Mouse (Mus musculus): ENCODE measurements around the gene Gm49630. TPM values are rescaled to one million over a fixed set of nuclear protein-coding genes. Genes with fewer than 3 reads are reported as not detected.
"Not testable (repeated sequence)": the region's sequence is repeated elsewhere in the genome, so short reads cannot be mapped to it uniquely, and the experiment has no call there.

Gene Gm49630
- polyA plus RNA-seq, 1 experiment from 2014 or later, result not detected

DNA sequence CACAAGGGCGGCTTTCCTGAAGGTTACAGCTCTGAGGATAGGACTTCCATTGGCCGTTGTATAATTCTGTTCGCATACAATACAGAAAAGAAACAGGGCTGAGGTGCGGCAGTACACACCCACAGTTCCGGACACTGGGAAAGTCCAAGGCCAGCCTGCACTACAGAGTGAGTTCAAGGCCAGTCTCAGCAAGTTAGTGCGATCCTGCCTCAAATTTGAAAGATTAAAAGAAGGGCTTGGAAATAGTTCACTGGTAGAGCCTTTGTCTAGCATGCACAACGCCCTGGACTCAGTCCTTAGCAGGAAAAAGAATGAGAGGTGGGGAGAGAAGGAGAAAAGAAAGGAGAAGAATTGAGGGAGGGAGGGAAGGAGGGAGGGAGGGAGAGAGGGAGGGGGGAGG lies 23.3 kb upstream of the Gm49630 start:
- H3K9ac ChIP-seq (ENCODE audit: low read length); H3K4me1 ChIP-seq (ENCODE audit: control insufficient read depth, insufficient read depth, low read length); H3K4me3 ChIP-seq (ENCODE audit: low read depth, low read length); H3K27ac ChIP-seq (ENCODE audit: low read depth, low read length); H3K4me2 ChIP-seq; H3K9me3 ChIP-seq (ENCODE audit: control insufficient read depth, low read length); ATAC-seq (ENCODE audit: low FRiP score); DNase-seq (ENCODE audit: low spot score, missing footprints); H3K27me3 ChIP-seq (ENCODE audit: control insufficient read depth, insufficient read depth, low read length); H3K36me3 ChIP-seq (ENCODE audit: control insufficient read depth, insufficient read depth, low read length): not testable (repeated sequence)
- WGBS, result 91% methylated on average over 7 of the region's 7 CpGs

DNA sequence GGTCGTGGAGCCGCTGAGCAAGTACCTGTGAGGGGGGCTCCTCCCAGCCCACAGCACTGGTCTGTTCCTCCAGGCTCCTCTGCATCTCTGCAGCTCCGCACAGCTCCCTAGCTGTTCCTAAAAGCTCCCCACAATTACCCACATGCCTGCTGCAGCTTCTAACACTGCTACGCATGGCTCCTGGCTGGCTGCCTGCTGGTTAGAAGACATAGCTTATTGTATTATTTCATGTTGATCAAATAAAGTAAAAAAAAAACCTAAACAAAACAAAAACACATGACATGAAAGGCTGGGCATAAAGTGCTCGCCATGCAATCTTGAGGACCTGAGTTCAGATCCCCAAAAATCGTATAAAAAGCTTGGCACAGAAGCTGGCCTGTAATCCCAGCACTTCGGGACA lies 18.1 kb upstream of the Gm49630 start:
- not testable (repeated sequence) for DNase-seq (ENCODE audit: low spot score, missing footprints); H3K9me3 ChIP-seq (ENCODE audit: control insufficient read depth, low read length); H3K4me2 ChIP-seq; H3K4me1 ChIP-seq (ENCODE audit: control insufficient read depth, insufficient read depth, low read length); H3K27ac ChIP-seq (ENCODE audit: low read depth, low read length); H3K4me3 ChIP-seq (ENCODE audit: low read depth, low read length); ATAC-seq (ENCODE audit: low FRiP score); H3K36me3 ChIP-seq (ENCODE audit: control insufficient read depth, insufficient read depth, low read length); H3K9ac ChIP-seq (ENCODE audit: low read length); H3K27me3 ChIP-seq (ENCODE audit: control insufficient read depth, insufficient read depth, low read length)
- WGBS, result 80% methylated on average over 7 of the region's 7 CpGs

DNA sequence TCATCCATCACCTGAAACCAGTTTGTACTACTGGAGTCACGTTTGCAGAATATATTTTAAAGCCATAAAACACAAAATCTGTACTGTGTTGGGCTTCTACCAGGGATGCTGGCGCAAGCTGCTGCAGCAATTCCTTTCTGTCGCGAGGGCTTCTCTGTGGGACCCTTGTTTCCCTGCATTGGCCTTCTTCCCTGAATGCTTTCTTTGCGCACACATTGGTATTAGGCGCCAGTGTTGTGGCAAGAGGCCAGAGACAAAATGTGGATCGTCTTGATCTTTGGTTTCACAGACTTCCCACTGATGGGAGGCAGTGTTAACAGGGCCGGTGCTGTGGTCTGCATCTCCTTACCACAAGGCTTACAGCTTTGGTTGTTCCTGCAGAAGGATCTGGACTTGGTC lies 17.2 kb upstream of the Gm49630 start:
- not testable (repeated sequence) for H3K4me2 ChIP-seq; H3K4me3 ChIP-seq (ENCODE audit: low read depth, low read length); H3K9me3 ChIP-seq (ENCODE audit: control insufficient read depth, low read length); DNase-seq (ENCODE audit: low spot score, missing footprints); H3K36me3 ChIP-seq (ENCODE audit: control insufficient read depth, insufficient read depth, low read length); ATAC-seq (ENCODE audit: low FRiP score); H3K9ac ChIP-seq (ENCODE audit: low read length); H3K27ac ChIP-seq (ENCODE audit: low read depth, low read length); H3K27me3 ChIP-seq (ENCODE audit: control insufficient read depth, insufficient read depth, low read length); H3K4me1 ChIP-seq (ENCODE audit: control insufficient read depth, insufficient read depth, low read length)
- 92% methylated on average over 6 of the region's 8 CpGs for WGBS

DNA sequence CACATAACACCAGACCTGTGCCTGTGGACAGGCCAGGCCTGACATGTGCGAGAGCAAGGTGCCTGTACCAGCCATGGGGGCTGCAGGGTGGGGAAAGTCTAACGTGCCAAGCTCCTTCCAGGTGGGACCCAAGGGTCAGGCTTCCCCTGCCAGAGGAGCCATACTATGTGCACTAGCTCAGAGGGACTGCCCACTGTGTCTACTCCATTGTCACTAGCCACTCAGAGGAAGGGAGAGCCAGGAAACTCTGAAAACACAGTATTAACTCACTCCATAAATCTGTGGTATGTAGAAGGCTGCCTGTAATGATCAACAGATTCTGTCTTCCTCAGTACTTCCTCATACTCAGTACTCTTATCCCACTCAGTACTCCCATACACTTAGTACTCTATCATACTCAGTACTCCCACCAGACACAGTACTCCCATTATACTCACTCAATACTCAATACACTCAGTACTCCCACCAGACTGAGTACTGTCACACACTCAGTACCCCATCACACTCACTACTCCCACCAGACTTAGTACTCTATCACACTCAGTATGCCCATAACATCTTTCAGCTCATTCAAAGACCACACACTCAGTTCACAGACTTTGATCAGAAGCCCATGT lies 16.7 kb upstream of the Gm49630 start:
- not testable (repeated sequence) for H3K4me1 ChIP-seq (ENCODE audit: control insufficient read depth, insufficient read depth, low read length); H3K9ac ChIP-seq (ENCODE audit: low read length); H3K27me3 ChIP-seq (ENCODE audit: control insufficient read depth, insufficient read depth, low read length); H3K36me3 ChIP-seq (ENCODE audit: control insufficient read depth, insufficient read depth, low read length); H3K4me3 ChIP-seq (ENCODE audit: low read depth, low read length); H3K27ac ChIP-seq (ENCODE audit: low read depth, low read length); H3K9me3 ChIP-seq (ENCODE audit: control insufficient read depth, low read length); DNase-seq (ENCODE audit: low spot score, missing footprints); H3K4me2 ChIP-seq
- no CpG with 5 or more reads among the region's 2 CpGs for WGBS
- peak; percentile 40; the same call in 1 of the 2 replicates for ATAC-seq (ENCODE audit: low FRiP score)

DNA sequence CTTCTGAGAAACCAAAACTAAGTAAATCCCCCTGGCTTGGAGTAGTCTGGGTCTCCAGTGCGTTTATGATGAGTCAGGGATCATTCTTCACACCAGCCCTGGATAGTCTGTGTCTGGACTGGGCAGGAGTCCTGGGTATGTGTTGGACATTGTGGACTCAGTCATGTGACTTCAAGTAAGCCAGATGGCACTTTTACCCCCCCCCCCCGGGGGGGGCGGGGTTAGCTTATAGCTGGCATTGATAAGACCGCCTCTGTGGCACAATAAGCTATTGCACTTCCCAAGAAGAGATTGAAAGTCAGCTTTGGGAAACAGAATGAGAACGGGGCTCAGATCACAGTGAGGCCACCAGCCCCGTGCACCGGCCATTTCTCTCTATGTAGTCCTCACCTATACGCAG lies 14.2 kb upstream of the Gm49630 start:
- H3K27me3 ChIP-seq (ENCODE audit: control insufficient read depth, insufficient read depth, low read length); H3K9ac ChIP-seq (ENCODE audit: low read length); H3K27ac ChIP-seq (ENCODE audit: low read depth, low read length); H3K4me1 ChIP-seq (ENCODE audit: control insufficient read depth, insufficient read depth, low read length); H3K36me3 ChIP-seq (ENCODE audit: control insufficient read depth, insufficient read depth, low read length); H3K9me3 ChIP-seq (ENCODE audit: control insufficient read depth, low read length); H3K4me3 ChIP-seq (ENCODE audit: low read depth, low read length); H3K4me2 ChIP-seq: not testable (repeated sequence)
- WGBS, result 72% methylated on average over 8 of the region's 8 CpGs
- ATAC-seq (ENCODE audit: low FRiP score), result 0 out of 2 replicates have a peak, but pooled peaks have one; percentile 40
- peak; percentile 79 for DNase-seq (ENCODE audit: low spot score, missing footprints)

DNA sequence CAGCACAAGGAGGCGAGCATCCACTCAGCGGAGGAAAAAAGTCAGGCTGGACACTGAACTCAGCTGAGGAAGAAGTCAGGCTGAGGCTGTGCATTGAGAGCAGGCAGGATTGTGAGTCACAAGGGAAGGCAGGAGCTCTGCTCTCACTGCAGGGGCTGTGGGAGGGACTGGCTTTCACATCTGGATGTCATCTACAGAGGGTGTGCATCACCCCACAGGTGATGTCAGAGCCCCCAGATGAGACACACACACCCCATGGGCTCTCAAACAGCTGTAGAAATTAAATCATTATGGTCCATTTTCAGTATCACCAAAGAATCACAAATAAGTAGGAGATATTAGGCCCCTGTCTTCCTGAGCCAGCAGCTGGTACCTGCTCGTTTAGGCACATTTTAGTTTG lies 13.6 kb upstream of the Gm49630 start, which contains the start of gene Unc93a2:
Gene Unc93a2, minus strand, starts transcription at position 101 of the 400 bp plus-strand sequence.
- H3K4me1 ChIP-seq (ENCODE audit: control insufficient read depth, insufficient read depth, low read length); H3K4me3 ChIP-seq (ENCODE audit: low read depth, low read length); ATAC-seq (ENCODE audit: low FRiP score); H3K36me3 ChIP-seq (ENCODE audit: control insufficient read depth, insufficient read depth, low read length); H3K27me3 ChIP-seq (ENCODE audit: control insufficient read depth, insufficient read depth, low read length); H3K27ac ChIP-seq (ENCODE audit: low read depth, low read length); H3K9ac ChIP-seq (ENCODE audit: low read length); H3K9me3 ChIP-seq (ENCODE audit: control insufficient read depth, low read length); DNase-seq (ENCODE audit: low spot score, missing footprints); H3K4me2 ChIP-seq: not testable (repeated sequence)
- 83% methylated on average over 3 of the region's 3 CpGs for WGBS

DNA sequence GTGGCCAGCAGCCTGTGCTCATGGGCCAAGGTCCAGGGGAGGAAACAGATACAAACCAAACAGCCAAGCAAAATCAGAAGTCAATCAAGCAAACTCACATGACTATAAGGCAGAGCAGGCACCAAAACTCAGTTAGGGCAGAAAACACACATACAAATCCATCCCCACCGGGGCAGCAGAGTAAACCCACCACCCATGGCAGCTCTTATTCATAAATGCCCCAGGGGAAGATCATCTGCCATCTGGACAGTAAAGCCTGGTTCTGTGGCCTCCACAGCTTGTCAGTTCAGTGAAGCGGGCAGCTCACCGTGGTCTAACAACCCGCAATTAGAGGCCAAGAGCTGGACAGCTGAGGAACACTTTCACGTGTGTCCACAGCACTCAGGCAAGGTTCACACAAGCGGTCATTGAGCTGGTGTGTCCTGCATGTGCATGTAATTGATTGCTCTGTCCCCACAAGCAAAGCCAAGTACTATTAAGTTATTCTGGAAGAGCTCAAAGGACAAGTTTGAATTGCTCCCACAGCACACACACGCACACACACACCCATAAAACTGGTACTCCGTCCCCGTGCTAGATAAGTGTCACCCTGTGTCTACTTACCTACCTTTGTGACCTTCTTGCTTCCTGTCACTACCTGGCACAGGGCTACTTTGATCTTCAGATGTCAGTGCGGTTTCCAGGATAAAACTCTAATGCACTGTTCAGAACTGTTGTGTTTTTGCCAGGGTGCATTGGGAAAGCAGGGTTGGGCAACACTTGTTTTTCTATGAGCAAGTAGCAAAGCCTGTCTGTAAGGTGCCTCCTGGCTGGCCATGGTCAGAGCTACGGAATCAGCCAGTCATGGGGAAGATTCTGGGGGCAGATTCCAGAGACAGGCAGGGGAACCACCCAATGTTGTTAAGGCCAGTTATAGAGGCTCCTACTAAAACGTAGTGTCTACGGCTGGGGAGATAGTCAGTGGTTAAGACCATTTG lies 11.7 kb upstream of the Gm49630 start:
- not testable (repeated sequence) for H3K4me1 ChIP-seq (ENCODE audit: control insufficient read depth, insufficient read depth, low read length); H3K9ac ChIP-seq (ENCODE audit: low read length); H3K4me2 ChIP-seq; H3K27me3 ChIP-seq (ENCODE audit: control insufficient read depth, insufficient read depth, low read length); H3K27ac ChIP-seq (ENCODE audit: low read depth, low read length); H3K4me3 ChIP-seq (ENCODE audit: low read depth, low read length); DNase-seq (ENCODE audit: low spot score, missing footprints); ATAC-seq (ENCODE audit: low FRiP score); H3K9me3 ChIP-seq (ENCODE audit: control insufficient read depth, low read length); H3K36me3 ChIP-seq (ENCODE audit: control insufficient read depth, insufficient read depth, low read length)
- WGBS, result 89% methylated on average over 10 of the region's 13 CpGs

DNA sequence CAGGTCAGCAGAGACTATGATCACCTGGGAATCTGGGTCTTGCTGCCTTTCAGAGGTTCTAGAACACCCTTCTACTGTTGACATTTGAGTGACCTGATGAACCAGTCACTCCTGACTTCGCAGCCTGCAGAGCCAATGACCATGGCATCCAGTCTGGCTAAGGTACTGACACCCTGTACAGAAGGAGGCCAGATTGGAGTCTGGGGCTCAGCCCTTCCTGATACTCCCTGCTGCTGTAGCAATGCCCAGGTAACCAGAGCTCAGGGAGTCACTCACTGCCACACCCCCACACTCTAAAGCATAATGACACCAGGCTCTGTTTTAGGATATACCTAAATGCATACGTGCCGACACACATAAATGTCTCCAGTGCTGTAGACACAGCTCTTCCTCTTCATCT lies 10.9 kb upstream of the Gm49630 start:
- 80% methylated on average over 1 of the region's 3 CpGs for WGBS
- H3K36me3 ChIP-seq (ENCODE audit: control insufficient read depth, insufficient read depth, low read length); H3K27me3 ChIP-seq (ENCODE audit: control insufficient read depth, insufficient read depth, low read length); ATAC-seq (ENCODE audit: low FRiP score); H3K4me2 ChIP-seq; H3K27ac ChIP-seq (ENCODE audit: low read depth, low read length); DNase-seq (ENCODE audit: low spot score, missing footprints); H3K4me3 ChIP-seq (ENCODE audit: low read depth, low read length); H3K9ac ChIP-seq (ENCODE audit: low read length); H3K9me3 ChIP-seq (ENCODE audit: control insufficient read depth, low read length); H3K4me1 ChIP-seq (ENCODE audit: control insufficient read depth, insufficient read depth, low read length): not testable (repeated sequence)

DNA sequence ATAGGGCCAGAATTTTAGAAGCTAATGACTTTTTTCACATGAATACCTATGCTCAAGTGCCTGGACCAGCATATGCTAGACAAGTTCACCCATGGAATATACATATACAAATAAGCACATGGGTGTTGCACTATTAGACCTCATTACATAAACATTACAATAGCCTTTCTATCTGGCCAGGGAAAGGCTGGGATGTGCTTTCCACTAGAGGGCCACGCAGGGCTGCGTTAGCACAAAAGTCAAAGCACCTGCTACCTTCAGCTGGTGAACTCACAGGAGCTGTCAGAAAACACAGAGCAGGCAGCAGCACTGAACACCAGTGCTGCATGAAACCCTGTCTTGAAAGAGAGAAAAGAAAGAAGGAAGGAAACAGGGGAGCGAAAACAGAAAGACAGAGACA lies 6.1 kb upstream of the Gm49630 start:
- 35% methylated on average over 2 of the region's 3 CpGs for WGBS
- H3K27me3 ChIP-seq (ENCODE audit: control insufficient read depth, insufficient read depth, low read length), result not testable (repeated sequence)

More for the DNA sequence above, 6.1 kb upstream of the Gm49630 start:
- ATAC-seq (ENCODE audit: low FRiP score); H3K4me3 ChIP-seq (ENCODE audit: low read depth, low read length); H3K27ac ChIP-seq (ENCODE audit: low read depth, low read length); H3K4me1 ChIP-seq (ENCODE audit: control insufficient read depth, insufficient read depth, low read length); H3K9ac ChIP-seq (ENCODE audit: low read length); H3K9me3 ChIP-seq (ENCODE audit: control insufficient read depth, low read length); H3K4me2 ChIP-seq; H3K36me3 ChIP-seq (ENCODE audit: control insufficient read depth, insufficient read depth, low read length); DNase-seq (ENCODE audit: low spot score, missing footprints): not testable (repeated sequence)

Data from midbrain, embryonic 11.5 days (tissue).